Mouse (Mus musculus): Measurements from ENCODE around the gene Ttbk2. TPM values are rescaled to one million over a fixed set of nuclear protein-coding genes. Genes with fewer than 3 reads are reported as not detected.

Gene Ttbk2
- polyA plus RNA-seq, 1 experiment from 2014 or later: 7.3 TPM

DNA sequence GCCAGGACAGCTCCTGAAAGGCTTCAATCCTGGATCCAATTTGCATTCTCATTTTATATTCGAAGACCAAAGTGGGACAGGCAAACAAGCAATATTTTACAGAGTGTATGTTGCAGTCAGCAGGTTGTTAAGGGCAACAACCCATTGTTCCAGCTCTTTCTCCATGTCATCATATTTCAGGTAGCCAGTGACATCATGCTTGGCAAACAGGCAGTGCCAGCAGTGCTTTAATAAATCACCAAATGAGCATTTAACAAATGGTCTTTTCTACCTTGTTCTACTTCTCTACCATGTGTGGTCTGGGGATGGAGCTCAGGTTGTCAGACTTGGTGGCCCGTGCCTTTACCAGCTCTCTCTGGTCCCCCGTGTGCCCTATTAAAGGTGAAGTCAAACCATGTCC, 7.7 kb upstream of the Ttbk2 start:
- DNase-seq (ENCODE audit: low spot score) (no peak), ATAC-seq (no peak)
- no peak overlapping the region for H3K9ac ChIP-seq (ENCODE audit: low read length)
- peaks cover 25% of the 10 kb centered on the region for H3K36me3 ChIP-seq (ENCODE audit: control insufficient read depth, insufficient read depth, low read length)
- H3K4me3 ChIP-seq (ENCODE audit: low read depth, low read length): no peak overlapping the region
- no peak overlapping the region for H3K4me2 ChIP-seq (ENCODE audit: low read length)
- 80% methylated on average over 3 of the region's 3 CpGs for WGBS
- H3K27ac ChIP-seq (ENCODE audit: low read depth, low read length): no peak overlapping the region
- H3K27me3 ChIP-seq (replicated peaks; ENCODE audit: control insufficient read depth, insufficient read depth, low read length): no peaks in the 10 kb centered on the region
- H3K4me1 ChIP-seq (ENCODE audit: control insufficient read depth, insufficient read depth, low read length): no peaks in the 10 kb centered on the region
- H3K9me3 ChIP-seq (replicated peaks; ENCODE audit: control insufficient read depth, low read length): no peaks in the 10 kb centered on the region

DNA sequence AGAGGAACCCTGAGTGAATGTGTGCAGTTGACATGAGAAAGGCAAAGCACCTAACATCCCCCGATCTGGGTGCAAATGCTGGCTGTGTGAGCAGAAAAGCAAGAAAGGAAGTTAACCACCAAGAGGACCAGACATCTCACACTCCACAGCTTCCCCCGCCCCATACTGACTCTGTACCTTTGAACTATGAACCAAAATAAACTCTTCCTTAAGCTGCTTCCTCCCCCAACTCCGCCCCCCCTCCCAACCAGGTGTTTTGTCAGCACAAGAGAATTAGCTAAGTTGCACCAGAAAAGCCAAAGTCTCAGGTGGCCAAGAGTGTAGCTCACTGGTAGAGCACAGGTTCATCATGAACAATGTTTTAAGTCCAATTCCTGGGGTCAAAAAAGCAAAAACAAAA, 2.7 kb upstream of the Ttbk2 start:
- DNase-seq (ENCODE audit: low spot score) (no peak), ATAC-seq (no peak)
- no peaks in the 10 kb centered on the region for H3K9me3 ChIP-seq (replicated peaks; ENCODE audit: control insufficient read depth, low read length)
- H3K27ac ChIP-seq (ENCODE audit: low read depth, low read length): no peak overlapping the region
- no peak overlapping the region for H3K4me3 ChIP-seq (ENCODE audit: low read depth, low read length)
- H3K27me3 ChIP-seq (replicated peaks; ENCODE audit: control insufficient read depth, insufficient read depth, low read length): no peaks in the 10 kb centered on the region
- no peak overlapping the region for H3K4me2 ChIP-seq (ENCODE audit: low read length)
- no peaks in the 10 kb centered on the region for H3K36me3 ChIP-seq (ENCODE audit: control insufficient read depth, insufficient read depth, low read length)
- no peak overlapping the region for H3K9ac ChIP-seq (ENCODE audit: low read length)
- 81% methylated on average over 3 of the region's 3 CpGs for WGBS
- peaks cover 4% of the 10 kb centered on the region for H3K4me1 ChIP-seq (ENCODE audit: control insufficient read depth, insufficient read depth, low read length)

DNA sequence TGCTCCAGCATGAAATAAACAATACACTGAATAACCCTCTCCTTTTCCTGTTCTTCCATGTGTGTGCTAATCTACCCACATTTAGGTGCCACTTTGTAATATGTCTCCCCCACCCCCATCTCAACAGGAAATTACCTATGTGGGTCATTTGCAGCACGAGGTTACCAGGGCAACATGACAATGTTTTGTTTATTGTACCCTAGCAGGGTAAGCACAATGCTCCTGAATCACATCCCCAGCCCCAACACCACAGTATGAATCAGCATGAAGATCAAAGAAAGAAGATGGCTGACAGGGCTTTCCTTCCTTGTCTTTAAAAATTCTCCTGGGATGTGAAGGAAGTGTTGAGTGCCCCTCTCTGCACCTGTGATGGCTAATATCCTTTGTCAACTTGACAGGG, 2.2 kb upstream of the Ttbk2 start:
- Histone ChIP-seq H3K4me2 (ENCODE audit: low read length) (no peak overlapping the region), H3K4me3 (ENCODE audit: low read depth, low read length) (no peak overlapping the region), H3K9ac (ENCODE audit: low read length) (no peak overlapping the region), H3K27ac (ENCODE audit: low read depth, low read length) (no peak overlapping the region), H3K36me3 (ENCODE audit: control insufficient read depth, insufficient read depth, low read length) (no peaks in the 10 kb centered on the region), H3K9me3 (replicated peaks; ENCODE audit: control insufficient read depth, low read length) (no peaks in the 10 kb centered on the region), H3K4me1 (ENCODE audit: control insufficient read depth, insufficient read depth, low read length) (peaks cover 6% of the 10 kb centered on the region), H3K27me3 (replicated peaks; ENCODE audit: control insufficient read depth, insufficient read depth, low read length) (no peaks in the 10 kb centered on the region)
- ATAC-seq (no peak), DNase-seq (ENCODE audit: low spot score) (no peak)
- 32% methylated on average over 1 of the region's 1 CpGs for WGBS

DNA sequence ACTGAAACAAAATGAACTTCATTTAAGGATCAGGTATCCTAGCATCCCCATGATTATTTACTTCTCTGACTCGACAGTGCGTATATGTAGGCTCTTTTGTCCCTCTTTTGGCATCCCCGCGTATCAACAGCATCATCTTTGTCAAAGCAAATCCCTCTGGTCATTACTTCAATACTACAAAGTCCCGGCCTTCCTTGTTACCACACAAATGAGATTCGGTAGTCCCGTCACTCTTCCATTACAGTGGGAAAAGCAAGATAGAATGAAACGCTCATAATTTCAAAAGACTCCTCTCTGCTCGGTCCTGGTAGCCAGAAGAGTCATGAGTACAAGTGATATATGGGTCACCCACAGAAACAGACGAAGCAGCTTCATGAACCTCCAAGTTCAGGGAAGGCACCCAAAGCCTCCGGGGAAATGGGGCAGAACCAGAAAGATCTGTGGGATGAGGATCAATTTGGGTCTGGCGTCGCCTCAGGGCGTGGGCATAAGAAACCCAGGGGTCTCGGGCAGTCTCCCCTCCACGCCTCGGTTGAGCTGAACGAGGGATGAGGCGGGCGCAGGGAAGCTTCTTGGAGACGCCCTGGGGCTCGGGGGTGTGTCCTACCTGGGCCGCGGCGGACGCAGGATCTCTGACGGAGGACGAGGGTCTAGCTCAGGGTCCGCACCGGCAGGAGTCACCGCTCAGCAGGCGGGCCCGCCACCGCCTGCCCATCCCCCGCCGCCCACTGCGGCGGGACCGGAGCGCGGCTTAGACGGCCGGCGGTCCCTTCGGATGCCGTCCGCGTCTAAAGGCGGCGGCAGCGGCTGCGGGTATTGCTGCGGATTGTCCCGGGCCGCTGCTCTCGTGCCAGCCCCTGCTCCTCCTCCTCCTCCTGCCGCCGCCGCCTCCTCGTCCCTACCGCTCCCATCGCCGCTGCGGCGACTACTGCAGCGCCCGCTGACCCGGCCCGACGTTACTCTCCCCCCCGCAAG, 668 bp downstream of the Ttbk2 start, which contains the start of gene Cdan1:
Gene Cdan1, minus strand, starts transcription at position 680 of the 975 bp plus-strand sequence.
- Histone ChIP-seq H3K9me3 (replicated peaks; ENCODE audit: control insufficient read depth, low read length) (no peaks in the 10 kb centered on the region), H3K4me3 (ENCODE audit: low read depth, low read length) (peak within 1 kb of the TSS; percentile 88), H3K4me2 (ENCODE audit: low read length) (peak within 1 kb of the TSS; percentile 64), H3K36me3 (ENCODE audit: control insufficient read depth, insufficient read depth, low read length) (no peaks in the 10 kb centered on the region), H3K27me3 (replicated peaks; ENCODE audit: control insufficient read depth, insufficient read depth, low read length) (no peaks in the 10 kb centered on the region), H3K27ac (ENCODE audit: low read depth, low read length) (peak within 1 kb of the TSS; percentile 87), H3K4me1 (ENCODE audit: control insufficient read depth, insufficient read depth, low read length) (peaks cover 6% of the 10 kb centered on the region), H3K9ac (ENCODE audit: low read length) (peak within 1 kb of the TSS; percentile 89)
- ATAC-seq: peak; percentile 67
- under 1% methylated on average over 60 of the region's 71 CpGs for WGBS
- peak; percentile 49 for DNase-seq (ENCODE audit: low spot score)

DNA sequence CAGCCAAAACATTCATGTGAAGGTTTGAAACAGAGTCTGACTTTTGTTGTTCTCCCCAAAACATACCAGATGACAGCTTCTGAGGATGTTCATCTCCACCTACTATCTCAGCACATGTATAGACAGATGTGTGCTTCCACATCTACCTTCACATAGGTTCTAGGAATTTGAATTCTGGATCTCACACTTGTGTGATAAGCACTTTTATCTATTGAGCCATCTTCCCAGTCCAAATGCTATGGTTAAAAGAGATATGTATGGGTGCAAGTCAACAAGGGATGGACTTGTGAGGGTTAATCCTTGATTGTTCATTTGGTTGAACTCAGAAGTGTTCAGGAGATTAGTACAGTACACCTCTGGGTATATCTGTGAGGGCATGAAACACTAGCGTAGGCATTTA, 5.1 kb downstream of the Ttbk2 start:
- Histone ChIP-seq H3K9me3 (replicated peaks; ENCODE audit: control insufficient read depth, low read length) (no peaks in the 10 kb centered on the region), H3K27me3 (replicated peaks; ENCODE audit: control insufficient read depth, insufficient read depth, low read length) (no peaks in the 10 kb centered on the region), H3K36me3 (ENCODE audit: control insufficient read depth, insufficient read depth, low read length) (no peaks in the 10 kb centered on the region), H3K4me2 (ENCODE audit: low read length) (no peak overlapping the region), H3K4me3 (ENCODE audit: low read depth, low read length) (no peak overlapping the region), H3K9ac (ENCODE audit: low read length) (no peak overlapping the region), H3K4me1 (ENCODE audit: control insufficient read depth, insufficient read depth, low read length) (peaks cover 6% of the 10 kb centered on the region), H3K27ac (ENCODE audit: low read depth, low read length) (no peak overlapping the region)
- WGBS: 92% methylated on average over 1 of the region's 1 CpGs
- ATAC-seq (no peak), DNase-seq (ENCODE audit: low spot score) (no peak)

DNA sequence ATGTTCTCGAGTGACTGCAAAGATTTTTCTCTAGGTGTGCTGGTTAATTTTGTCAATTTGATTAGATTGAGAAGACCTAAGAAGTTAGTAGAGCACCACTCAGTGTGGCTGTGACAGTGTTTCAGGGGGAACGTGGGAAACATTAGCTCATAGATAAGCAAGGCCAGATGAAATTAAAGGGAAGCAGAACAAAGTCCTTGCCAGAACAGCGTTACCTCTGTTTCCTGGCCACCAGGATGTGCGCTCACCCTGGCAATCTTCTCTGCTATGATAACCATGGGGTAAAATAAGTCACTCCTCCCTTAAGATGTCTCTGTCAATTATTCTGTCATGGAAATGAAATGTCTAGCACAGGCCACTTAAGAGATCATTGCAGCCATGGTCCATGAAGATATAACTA, 6.4 kb downstream of the Ttbk2 start:
- H3K4me1 ChIP-seq (ENCODE audit: control insufficient read depth, insufficient read depth, low read length): peaks cover 4% of the 10 kb centered on the region
- DNase-seq (ENCODE audit: low spot score) (no peak), ATAC-seq (no peak)
- H3K27ac ChIP-seq (ENCODE audit: low read depth, low read length): no peak overlapping the region
- H3K9ac ChIP-seq (ENCODE audit: low read length): no peak overlapping the region
- no peaks in the 10 kb centered on the region for H3K36me3 ChIP-seq (ENCODE audit: control insufficient read depth, insufficient read depth, low read length)
- WGBS: 93% methylated on average over 4 of the region's 4 CpGs
- no peak overlapping the region for H3K4me3 ChIP-seq (ENCODE audit: low read depth, low read length)
- H3K4me2 ChIP-seq (ENCODE audit: low read length): no peak overlapping the region
- H3K27me3 ChIP-seq (replicated peaks; ENCODE audit: control insufficient read depth, insufficient read depth, low read length): no peaks in the 10 kb centered on the region
- no peaks in the 10 kb centered on the region for H3K9me3 ChIP-seq (replicated peaks; ENCODE audit: control insufficient read depth, low read length)

DNA sequence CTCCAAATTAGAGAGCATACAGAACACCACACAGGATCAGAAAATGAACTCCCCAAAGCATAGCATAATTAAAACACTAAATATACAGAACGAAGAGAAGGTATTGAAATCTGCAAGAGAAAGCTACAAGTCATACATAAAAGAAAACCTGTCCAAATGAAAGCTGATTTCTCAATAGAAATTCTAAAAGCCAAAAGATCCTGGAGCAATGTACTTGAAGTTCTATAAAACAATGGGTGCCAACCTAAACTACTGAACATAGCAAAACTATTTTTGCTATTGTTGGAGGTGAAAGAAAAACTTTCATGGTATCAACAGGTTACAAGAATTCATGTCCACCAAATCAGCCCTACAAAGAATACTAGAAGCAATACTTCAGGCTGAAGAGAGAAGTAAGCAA, 9.2 kb downstream of the Ttbk2 start:
- Histone ChIP-seq H3K36me3 (ENCODE audit: control insufficient read depth, insufficient read depth, low read length) (no peaks in the 10 kb centered on the region), H3K9me3 (replicated peaks; ENCODE audit: control insufficient read depth, low read length) (no peaks in the 10 kb centered on the region), H3K4me3 (ENCODE audit: low read depth, low read length) (no peak overlapping the region), H3K27me3 (replicated peaks; ENCODE audit: control insufficient read depth, insufficient read depth, low read length) (no peaks in the 10 kb centered on the region), H3K4me2 (ENCODE audit: low read length) (no peak overlapping the region), H3K27ac (ENCODE audit: low read depth, low read length) (no peak overlapping the region), H3K9ac (ENCODE audit: low read length) (no peak overlapping the region), H3K4me1 (ENCODE audit: control insufficient read depth, insufficient read depth, low read length) (no peaks in the 10 kb centered on the region)
- DNase-seq (ENCODE audit: low spot score) (no peak), ATAC-seq (no peak)
- WGBS: 78% methylated on average over 1 of the region's 1 CpGs

DNA sequence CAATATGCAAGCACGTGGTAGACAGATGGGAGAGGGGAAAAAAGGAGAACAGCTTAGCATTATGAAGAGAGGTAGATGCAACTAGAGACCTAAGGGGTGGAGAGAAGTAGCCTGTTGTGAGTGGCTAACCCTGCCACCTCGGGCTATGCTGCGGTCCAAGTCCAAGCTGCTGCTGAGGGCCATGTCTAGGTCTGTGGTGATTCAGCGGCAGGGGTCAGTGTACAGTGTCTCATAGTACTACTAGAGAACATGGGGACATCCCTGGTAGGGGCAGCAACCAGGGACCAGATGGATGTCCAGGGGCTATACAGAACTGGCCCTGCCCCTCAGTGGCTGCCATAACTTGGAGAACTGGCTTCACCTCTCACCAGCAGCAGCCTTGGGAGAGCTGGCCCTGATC, 15.2 kb downstream of the Ttbk2 start:
- Histone ChIP-seq H3K4me1 (ENCODE audit: control insufficient read depth, insufficient read depth, low read length) (no peaks in the 10 kb centered on the region), H3K4me2 (ENCODE audit: low read length) (no peak overlapping the region), H3K27ac (ENCODE audit: low read depth, low read length) (no peak overlapping the region), H3K36me3 (ENCODE audit: control insufficient read depth, insufficient read depth, low read length) (no peaks in the 10 kb centered on the region), H3K9me3 (replicated peaks; ENCODE audit: control insufficient read depth, low read length) (no peaks in the 10 kb centered on the region), H3K9ac (ENCODE audit: low read length) (no peak overlapping the region), H3K27me3 (replicated peaks; ENCODE audit: control insufficient read depth, insufficient read depth, low read length) (no peaks in the 10 kb centered on the region), H3K4me3 (ENCODE audit: low read depth, low read length) (no peak overlapping the region)
- WGBS: 97% methylated on average over 4 of the region's 4 CpGs
- ATAC-seq (no peak), DNase-seq (ENCODE audit: low spot score) (no peak)

DNA sequence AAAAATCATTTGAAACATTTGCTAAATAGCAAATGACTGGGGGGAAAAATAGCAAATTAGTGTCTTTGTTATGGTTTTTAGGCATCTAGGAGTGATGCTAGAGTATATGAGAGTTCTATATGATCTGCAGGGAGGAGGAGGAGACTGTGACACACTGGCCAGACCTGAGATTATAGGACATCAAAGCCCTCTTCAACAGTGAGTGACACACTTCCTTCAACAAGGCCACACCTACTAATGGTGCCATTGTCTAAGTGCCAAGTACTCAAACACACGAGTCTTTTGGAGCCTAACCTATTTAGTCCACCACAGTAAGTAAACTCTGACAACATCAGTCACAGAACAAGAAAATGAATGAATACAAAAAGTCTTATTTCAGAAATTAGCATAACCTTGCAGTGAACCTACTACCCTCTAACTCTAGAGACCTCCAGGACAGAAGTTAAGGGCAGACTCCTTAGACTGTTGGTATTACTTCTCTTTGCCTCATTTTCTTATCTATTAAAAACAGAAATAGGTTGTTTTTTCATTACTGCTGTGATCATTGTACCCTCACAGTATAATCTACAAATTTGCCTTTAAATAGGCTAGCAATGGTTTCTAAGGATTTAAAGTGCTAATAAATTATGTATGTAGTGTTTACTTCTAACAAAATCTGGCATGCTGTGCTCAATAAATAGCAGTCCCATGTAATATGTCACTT, 23.3 kb downstream of the Ttbk2 start:
- Histone ChIP-seq H3K4me2 (ENCODE audit: low read length) (no peak overlapping the region), H3K27me3 (replicated peaks; ENCODE audit: control insufficient read depth, insufficient read depth, low read length) (no peaks in the 10 kb centered on the region), H3K9ac (ENCODE audit: low read length) (no peak overlapping the region), H3K36me3 (ENCODE audit: control insufficient read depth, insufficient read depth, low read length) (0 out of 2 replicates have a peak, but pooled peaks cover 4% of the 10 kb centered on the region), H3K4me3 (ENCODE audit: low read depth, low read length) (no peak overlapping the region), H3K9me3 (replicated peaks; ENCODE audit: control insufficient read depth, low read length) (no peaks in the 10 kb centered on the region), H3K27ac (ENCODE audit: low read depth, low read length) (no peak overlapping the region), H3K4me1 (ENCODE audit: control insufficient read depth, insufficient read depth, low read length) (no peaks in the 10 kb centered on the region)
- 34% methylated on average over 1 of the region's 1 CpGs for WGBS
- DNase-seq (ENCODE audit: low spot score) (no peak), ATAC-seq (no peak)

Data from forebrain, embryonic 14.5 days (tissue).